Mouse (Mus musculus) spleen, adult 2 months (tissue): ENCODE measurements around the gene Kmt2a.

ENCODE experiments used
- CTCF ChIP-seq: fragments of 200-500 bp; IDR thresholded peaks from 2 replicates; pipeline ENCODE4 v1.5.1; 2011; ENCODE audit warnings: mild to moderate bottlenecking, inconsistent platforms; ENCODE audit not compliant: insufficient read depth, insufficient read length, insufficient replicate concordance; ENCODE audit errors: extremely low read depth
- POLR2A ChIP-seq: fragments of 200-500 bp; IDR thresholded peaks from 2 replicates; pipeline ENCODE4 v1.6.1; 2011; ENCODE audit warnings: low read depth, low read length, inconsistent platforms

GRCm38 (mm10) chr9:44877686-44878085, 3.4 kb downstream of the Kmt2a start:
- TF ChIP-seq POLR2A (no peak), CTCF (no peak)
